Mouse (Mus musculus): Measurements from ENCODE around the gene Hamp.
A peak's percentile ranks its signal among the peaks of the same experiment; 100 is the strongest.

The Hamp gene

DNA sequence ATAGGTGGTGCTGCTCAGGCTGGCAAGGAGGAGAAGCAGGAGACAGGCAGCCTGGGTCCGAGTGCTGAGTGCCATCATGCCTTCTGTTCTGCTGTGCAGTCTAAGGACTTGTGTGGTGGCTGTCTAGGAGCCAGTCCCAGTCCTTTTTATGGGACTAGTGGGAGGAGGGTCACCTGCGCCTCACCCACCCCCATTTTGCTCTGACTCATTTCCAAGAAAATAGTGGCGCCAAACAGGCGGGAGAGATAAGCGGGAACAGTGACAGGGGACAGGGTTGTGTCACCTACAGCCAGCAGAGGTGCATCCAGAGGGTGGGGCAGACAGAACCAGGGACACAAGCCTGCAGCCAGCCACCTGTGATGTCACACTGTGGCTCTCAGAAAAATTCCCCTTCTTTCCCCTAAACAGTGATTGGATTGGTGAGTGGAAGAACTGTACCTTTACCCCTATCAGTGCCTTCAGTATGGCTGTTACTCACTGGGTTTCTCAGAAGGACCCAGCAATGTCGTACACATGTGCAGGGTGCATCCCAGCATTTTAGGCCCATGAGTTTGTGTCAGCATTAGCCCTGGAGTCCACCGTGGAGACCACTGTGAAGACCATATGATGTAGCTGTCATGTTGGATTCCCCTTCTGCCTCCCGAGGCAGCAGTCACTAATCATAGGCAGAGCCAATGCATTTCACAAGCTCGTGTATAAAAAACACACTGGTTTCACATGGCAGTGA lies at the start of gene Hamp:
Gene Hamp (minus strand): TSS at position 124 of the 727 bp plus-strand sequence.
- no peak for DNase-seq (ENCODE audit: low spot score)

DNA sequence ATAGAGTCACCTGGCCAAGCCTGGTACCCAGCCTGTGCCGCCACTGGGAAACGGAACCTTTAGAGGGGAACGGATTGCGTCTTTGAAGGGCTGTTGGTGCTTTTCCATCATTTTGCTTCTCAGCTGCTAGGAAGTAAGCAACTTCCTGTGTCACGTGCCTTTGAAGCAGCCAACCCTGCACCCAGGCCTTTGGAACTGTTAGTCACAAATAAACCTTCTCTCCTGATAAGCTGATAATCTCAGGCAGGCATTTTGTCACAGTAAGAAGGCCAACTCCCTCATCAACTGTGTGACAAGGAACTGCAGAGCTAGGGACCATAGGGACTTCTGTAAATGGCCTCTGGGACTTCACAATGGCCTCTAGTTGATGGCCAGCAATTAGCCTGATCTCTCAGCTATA lies 48.3 kb upstream of the Hamp start:
- no peak for DNase-seq (ENCODE audit: low spot score)

DNA sequence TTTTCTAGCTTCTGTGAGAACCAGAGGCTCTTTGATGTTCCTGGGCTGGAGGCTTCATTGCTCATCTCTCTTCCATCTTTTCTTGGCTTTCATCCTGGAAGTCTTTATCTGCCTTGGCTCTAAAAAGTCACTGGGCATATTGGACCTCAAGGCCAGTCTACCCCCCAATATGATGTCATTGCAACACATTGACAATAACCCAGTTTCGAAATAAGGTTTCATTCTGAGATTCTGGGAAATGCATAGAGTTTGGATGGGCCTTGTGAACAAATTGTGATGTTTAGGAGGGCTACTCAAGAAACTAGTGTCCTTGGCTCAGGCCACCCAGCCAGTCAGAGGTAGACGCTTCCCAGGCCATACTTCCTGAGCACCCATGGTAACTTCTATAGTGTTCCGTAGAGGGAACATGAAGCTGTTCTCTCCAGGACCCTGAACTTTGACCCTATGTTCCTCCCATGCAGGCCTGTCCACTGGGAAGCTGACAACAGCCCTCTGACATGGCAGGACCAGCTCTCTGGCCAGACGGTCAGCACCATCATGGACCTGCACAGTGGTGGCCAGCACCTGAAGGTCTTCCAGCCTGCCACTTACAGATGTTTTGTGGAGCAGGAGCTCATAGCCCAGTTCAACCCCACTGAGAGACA lies 44.8 kb upstream of the Hamp start:
- no peak for DNase-seq (ENCODE audit: low spot score)

DNA sequence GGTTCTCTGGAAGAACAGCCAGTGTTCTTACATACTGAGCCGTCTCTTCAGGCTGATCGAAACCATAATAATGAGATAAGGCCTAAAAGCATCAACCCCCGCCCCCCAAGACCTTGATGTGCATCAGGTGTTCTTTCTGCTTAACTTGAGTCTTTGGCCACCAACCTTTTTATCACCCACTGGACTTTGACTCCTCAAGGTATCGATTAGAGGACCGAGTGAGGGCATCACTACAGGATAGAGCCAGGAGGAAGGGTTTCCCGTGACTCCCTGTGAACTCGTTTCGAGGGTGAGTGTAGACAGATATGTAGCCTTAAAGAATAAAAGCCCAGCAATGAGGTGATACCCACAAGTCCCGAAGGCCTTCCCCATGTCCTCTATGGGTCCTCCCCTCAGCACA lies 41.5 kb upstream of the Hamp start:
- no peak for DNase-seq (ENCODE audit: low spot score)

DNA sequence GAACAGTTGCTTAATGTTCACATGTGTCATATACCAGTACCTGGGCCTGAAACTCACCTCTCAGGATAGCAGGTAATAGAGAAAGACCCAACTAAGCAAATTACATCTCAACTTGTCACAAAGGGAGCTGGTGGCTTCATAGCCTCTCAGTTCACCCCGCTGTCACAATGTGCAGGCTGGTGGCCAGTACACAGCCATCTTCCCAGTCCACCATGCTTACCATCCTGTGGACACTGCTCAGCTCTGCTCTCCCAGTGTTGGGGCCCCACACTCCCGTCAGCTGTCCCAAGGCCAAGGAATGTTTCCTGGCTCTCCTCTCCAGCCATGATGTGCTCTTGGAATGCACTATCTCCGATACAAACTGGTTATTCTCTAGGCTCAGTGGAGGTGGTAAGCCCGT lies 37.9 kb upstream of the Hamp start:
- no peak for DNase-seq (ENCODE audit: low spot score)

DNA sequence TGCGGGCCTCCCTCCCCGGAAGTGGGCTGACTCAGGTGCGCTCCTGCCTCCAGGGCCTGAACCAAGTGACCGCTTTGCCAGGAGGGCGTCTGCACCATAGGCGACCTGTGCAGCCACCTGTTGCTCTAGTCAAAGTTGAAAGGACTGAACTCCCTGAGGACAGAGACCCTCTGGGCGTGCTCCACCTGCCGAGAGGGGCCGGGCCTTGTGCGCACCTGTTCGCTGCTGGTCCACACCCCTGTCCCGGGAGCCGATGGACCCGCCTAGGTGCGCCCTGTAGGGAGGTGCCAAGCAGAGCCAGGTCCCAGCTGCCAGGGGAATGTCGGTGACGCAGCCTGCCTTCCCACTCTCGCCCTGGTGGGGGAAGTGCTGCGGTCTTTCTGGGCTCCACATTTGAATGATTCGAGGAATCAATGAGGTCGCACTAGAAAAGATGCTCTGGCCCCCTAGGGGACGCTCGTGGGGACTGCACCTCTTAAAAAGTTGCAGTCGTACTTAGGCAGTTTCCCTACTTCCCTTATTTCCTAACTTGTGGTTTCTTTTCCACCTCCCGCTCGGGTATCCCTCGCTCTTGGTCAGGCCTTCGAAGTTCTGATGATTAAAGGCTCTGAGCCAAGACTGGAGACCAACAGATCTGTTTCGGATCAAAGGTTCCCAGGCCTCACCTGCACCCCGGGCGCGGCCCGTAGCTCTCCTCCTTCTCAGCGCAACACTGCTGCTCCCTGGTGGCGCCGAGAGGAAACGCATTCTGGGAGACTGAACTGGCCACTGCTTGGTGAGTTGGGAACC lies 29.9 kb upstream of the Hamp start, which contains the start of gene Fam187b:
Gene Fam187b (plus strand): TSS at position 290 of the 789 bp plus-strand sequence.
- DNase-seq (ENCODE audit: low spot score) = peak; percentile 90

DNA sequence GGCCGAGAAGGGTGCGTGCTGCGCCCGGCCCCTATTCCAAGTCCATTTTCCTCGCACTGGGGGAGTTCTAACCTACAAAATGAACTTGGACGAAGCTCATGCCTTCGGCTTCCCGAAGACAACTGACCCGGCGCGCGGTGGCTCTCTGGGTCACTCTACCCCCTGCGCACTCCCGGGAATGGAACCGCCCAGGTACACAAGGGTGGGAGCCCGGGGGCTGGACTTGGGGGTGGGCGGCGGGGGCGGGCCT lies 29.3 kb upstream of the Hamp start, which contains the start of gene Lsr:
Gene Lsr (minus strand): TSS at position 214 of the 250 bp plus-strand sequence.
- peak; percentile 65 for DNase-seq (ENCODE audit: low spot score)

DNA sequence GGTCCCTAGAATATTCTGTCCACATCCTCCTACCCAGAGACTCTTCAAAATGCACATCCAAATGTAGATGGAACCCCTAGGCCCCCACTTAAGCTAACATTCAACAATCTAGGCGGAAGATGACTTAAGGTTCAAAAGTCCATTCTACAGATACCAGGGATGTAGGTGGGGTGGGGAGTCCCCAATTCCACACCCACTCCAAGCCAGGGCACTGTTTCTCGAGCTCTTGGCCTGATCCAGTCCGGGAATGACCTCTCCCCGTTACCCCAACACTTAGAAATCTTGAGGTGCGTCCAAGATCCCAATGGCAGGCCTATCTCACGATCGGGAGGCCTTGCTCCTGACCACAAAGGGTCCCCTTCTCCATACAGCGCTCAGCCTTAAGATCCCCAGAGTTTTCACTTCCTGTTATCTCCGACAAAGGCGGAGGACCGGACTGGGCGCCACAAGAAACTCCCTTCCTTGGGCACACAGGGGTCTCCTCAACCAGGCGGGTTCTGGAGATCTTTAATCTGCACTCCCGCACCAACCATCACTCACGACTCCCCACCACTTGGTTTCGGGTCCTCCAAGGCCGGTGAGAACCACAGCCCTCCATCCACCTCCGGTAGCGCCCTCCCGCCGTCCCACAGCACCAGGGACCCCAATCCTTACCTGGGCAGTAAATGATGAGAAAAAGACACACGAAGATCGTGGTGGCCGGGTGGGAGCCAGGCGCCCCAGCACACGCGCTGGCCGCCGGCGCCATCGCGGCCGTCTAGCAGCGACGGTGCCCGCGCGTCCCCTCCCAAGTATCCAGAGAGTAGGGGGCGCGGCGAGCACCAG lies 28.8 kb upstream of the Hamp start:
- DNase-seq (ENCODE audit: low spot score) = peak; percentile 13

DNA sequence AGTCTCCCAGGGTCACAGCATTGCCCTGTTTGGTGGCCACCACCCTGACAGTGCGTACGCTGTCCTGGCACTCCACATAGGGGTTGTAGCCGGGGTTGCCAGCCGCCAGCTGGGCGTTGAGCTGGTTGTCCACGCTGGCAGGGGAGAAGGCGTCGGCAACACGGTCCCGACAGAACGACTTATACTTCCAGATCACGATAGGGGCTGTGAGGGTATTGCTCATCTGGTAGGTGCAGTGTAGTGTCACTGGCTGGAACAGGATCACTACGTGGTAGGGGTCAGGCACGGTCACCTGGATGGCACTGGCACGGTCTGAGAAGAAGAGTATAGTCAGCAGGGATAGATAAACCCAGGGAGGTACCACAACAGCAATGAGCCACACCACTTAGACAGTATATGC lies 28.1 kb upstream of the Hamp start:
- DNase-seq (ENCODE audit: low spot score) = no peak

DNA sequence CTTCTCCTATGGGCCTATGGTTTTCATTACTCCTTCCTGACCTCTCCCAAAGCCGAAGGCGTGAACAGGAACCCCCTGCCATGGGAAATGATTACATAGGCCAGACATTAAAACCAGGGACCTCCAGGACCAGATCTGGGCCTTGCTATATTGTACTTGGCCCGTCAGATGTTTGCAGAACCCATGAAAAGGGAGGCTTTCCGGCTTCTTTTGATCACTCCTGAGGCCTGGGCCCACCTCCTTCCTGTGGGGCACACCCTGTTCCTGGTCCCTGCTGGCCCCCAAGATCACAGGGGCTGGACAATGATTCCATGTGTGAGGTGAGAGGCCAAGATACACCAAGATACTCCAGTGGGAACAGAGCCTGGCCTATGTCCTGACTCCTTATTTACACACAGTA lies 25.3 kb upstream of the Hamp start:
- DNase-seq (ENCODE audit: low spot score) = no peak

DNA sequence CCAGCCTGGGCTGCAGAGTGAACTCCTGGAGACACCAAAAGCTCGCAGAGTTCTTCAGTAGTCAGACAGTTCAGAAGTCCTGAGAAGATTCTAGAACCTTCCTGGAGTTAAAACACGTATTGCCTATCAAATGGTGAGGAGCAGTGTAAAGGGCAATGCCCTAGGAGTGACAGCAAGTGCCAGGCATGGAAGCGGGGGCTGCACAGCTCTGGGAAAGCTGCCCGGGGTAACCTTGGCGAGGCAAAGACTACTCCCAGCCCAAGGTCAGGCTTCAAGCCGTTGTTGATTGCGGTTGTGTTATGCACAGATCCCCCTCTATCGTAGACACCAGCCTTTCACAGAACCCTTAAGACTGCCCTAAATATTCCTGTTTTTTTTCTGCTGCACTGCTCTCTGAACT lies 24.8 kb upstream of the Hamp start:
- no peak for DNase-seq (ENCODE audit: low spot score)

DNA sequence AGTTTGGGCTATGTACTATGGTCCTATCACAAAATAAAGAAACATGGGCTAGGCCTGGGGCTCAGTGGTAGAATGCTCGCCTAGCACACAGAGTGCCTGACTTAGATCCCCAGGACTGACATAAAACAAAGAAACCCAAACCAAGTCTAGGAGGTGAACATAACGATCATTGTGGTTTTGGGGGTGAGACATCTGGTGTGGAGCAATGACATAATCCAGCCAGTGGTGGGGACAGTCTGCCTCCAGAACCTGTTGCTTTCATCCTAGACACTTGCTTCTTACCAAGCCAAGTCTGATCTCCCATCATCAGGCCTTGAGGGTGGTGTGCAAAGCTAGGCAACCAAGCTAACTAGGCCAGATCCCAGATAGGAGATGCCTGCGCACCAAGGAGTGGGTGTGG lies 22.8 kb upstream of the Hamp start:
- no peak for DNase-seq (ENCODE audit: low spot score)

DNA sequence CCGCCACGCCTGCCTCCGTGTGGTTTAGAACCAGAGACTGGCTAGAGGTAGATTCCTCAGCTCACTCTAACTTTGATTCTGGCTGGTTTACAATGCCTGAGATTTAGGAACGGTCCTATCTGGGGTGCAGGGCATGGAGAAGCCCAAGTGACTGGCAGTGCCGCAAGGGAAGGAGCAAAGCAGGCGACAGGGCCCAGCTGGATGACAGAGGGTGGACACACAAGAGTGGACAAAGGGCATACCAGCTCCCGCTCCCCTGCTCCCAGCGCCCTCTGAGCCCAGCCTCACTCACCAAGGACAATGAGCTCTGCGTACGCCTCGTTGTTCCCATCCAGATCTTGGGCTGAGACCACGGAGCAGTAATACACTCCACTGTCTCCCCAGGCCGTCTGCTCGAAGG lies 21.8 kb upstream of the Hamp start:
- no peak for DNase-seq (ENCODE audit: low spot score)

DNA sequence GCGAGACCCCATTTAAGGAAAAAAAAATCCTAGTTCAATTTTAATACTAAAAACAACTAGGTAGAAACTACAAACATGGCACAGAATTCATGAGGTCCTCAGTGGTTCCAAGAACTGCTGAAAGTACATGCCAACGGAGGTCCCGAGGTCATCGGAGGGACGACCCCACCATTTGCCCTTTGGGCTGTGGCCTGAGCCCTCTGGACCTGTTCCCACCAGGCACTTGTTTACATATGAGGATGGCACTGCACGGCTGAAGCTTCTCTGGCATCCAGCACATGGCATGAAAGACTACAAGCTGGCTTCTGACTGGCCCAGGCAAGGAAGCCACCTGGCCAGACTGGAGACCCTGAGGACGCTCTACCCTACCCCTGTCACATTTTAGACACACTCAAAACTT lies 20.5 kb upstream of the Hamp start:
- DNase-seq (ENCODE audit: low spot score) = no peak

DNA sequence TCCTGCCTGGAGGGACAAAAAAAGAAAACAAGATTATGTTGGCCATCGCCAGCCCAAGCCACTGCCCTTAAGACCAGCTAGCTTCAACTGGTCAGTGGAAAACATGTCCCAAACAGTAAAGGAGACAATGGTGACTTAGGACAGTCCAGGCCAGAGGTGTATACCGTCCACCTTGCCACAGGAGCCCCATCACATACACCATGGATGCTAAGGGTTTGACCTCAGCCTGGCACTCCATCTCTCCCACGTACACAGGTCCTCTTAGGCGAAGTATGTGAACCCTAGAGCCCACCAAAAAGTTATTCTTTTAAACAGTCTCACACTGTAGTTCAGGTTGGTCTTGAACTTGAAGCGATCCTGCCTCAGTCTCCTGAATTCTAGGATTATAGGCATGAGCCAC lies 19.0 kb upstream of the Hamp start:
- DNase-seq (ENCODE audit: low spot score) = no peak

DNA sequence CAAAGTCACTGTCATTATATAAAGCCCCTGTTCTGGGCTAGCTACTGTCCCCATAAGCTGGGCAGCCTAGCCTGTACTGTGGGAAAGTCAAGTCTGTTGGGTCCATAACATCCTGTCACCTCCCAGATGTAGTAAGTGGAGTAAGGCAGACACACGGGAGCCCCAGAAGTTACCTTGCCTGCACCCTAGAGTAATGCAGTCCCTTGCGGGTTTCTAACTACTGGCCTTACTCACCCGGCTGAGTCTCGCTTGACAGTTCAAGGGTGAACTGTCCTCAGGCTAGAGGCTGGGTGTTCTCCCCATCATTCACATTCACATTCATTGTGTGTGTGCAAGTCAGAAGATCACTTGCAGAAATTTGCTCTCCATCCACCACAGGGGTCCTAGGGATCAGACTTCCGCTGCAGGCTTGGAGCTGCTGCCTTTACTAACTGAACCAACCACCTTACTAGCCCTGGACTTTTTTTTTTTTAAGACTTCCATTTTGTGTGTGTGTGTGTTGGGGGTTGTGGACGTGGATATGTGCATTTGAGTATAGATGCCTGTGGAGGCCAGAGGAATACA lies 16.0 kb upstream of the Hamp start:
- DNase-seq (ENCODE audit: low spot score) = no peak

DNA sequence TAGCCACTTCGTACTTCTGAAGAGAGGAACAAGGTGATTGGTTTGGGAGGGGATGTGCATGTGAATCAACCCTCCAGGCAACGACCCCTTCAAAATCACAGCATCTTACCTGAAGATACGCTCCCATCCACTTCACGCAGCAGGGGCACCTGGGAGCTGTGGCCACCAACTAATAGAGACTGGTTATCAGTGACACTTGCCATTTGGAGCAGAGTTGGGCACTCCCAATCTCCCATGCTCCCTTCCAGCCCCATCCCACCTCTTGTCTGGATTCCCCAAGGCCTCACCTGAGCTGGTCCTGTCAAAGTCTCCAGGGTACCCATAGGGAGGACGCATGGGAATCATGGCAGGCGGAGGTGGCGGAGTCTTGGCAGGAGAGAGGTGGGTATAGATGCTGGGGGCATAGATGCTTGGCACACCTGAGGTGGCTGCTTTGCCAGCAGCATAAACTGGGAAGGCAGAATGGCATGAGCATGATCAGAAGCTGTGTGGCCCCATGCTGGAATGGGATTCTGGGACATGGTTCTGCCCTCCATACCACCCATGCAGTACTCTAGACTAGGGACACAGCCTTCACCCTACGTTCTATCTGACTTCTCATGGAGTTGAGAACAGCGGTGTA lies 15.1 kb upstream of the Hamp start:
- DNase-seq (ENCODE audit: low spot score) = no peak

DNA sequence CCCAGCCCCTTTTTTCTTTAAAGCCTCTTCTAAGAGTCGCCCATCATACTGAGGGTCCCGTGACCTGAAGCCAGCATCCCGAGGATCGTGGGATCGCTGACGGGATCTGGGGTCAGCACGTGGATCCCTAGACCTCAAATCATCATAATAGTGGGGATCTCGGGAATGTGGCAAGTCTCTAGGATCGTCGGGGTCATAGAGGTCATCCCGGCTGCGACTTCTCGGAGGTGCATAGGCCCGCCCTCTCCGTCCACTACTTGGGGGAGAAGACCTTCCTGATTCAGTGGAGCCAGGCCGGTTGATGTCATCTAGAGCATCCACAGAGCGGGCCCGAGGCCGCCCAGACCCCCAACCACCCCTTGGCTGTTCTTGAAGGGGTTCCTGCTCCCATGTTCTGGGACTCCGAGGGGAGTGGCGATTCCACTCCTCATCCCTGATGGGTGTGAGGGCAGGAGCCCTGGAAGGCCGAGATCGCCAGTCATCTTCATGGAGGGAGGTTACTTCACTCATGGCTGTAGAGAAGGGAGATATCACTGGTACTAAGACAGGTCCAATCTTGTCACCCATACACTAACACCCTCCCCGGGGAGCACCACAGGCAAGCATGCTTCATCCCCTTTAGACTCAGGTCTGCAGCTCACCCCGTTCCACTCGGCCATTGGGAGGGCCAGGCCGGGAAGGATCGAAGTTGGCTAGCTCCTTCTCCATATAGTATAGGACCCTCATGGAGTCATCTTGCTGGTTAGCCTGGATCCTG lies 14.5 kb upstream of the Hamp start:
- DNase-seq (ENCODE audit: low spot score) = no peak

DNA sequence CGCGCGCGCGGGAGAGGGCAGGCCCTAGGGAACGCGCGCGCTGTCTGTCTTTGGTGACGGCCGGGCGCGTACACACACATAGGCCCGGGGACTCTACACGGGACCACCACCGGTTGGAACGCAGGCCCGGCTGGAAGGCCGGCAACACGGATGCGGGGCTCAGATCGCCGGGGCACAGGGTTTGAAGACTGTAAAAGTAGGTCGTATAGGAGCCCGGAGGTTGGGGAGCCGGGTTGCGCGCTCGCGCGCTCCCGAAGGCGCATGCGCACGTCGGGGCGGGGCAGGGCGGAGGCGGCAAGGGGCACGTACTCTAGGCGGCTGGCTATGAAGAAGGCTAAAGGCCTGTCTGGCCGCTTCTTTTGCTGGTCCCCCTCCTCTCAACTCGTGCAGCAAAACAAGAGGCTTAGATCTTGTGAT lies 13.5 kb upstream of the Hamp start:
- peak; percentile 90 for DNase-seq (ENCODE audit: low spot score)

DNA sequence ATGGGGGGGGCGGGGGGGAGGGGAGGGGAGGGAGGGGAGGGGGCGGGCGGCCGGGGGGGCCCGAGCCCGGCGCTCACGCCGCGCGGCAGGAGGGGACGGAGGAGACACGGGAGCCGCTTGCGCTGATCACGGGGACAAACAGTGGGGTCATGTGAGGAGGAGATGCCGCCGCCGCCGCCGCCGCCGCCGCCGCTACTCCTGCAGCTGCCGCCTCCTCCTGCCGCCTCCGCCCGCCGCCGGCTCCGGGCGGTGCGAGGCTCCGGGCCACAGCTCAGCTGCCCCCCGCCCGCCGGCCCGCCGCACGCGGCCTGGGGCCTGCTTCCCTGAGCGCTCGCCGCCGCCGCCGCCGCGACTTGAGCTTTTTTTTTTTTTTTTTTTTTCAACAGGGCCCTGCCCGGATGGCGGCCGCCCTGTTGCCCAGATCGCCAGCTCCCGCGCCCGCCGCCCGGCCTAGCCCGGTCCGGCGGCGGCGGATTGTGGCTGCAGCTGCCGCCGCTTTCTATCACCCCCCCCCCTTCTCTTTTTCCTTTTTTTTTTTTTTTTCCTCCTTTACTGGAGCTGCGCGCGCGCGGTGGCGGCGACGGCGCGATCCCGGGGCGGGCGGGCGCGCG lies 13.0 kb upstream of the Hamp start, which contains the start of gene Usf2:
Gene Usf2 (minus strand): TSS at position 48 of the 611 bp plus-strand sequence.
- DNase-seq (ENCODE audit: low spot score) = peak; percentile 66

All from urinary bladder, postnatal 25 days (tissue).